Mouse (Mus musculus): ENCODE data around the gene Gm14412. TPM values are rescaled to one million over a fixed set of nuclear protein-coding genes. Genes with fewer than 3 reads are reported as not detected.
"Not testable (repeated sequence)": the region's sequence is repeated elsewhere in the genome, so short reads cannot be mapped to it uniquely, and the experiment has no call there.

Gene Gm14412
- 0.21 and 0.31 TPM in 2 replicates for polyA plus RNA-seq (2015; fragmentation: Nextera tagmentation; extraction: Ambion mirVana)

- WGBS: 84% methylated on average over 2 of the region's 2 CpGs
- H3K9me3 ChIP-seq; H3K27me3 ChIP-seq; H3K36me3 ChIP-seq; H3K4me1 ChIP-seq (replicated peaks); H3K4me2 ChIP-seq; H3K27ac ChIP-seq; H3K9ac ChIP-seq; ATAC-seq (ENCODE audit: low FRiP score); H3K4me3 ChIP-seq: not testable (repeated sequence)
Measured at GRCm38 (mm10) chr2:177324257-177324733, at the start of gene Gm14412. TSS of gene Gm14412 (minus strand) at chr2:177324307.

GRCm38 (mm10) chr2:177329661-177330292, 5.7 kb upstream of the Gm14412 start:
- not testable (repeated sequence) for H3K27ac ChIP-seq; H3K9me3 ChIP-seq; ATAC-seq (ENCODE audit: low FRiP score); H3K9ac ChIP-seq; H3K4me1 ChIP-seq (replicated peaks); H3K4me3 ChIP-seq; H3K36me3 ChIP-seq; H3K27me3 ChIP-seq; H3K4me2 ChIP-seq
- WGBS: 87% methylated on average over 4 of the region's 4 CpGs

GRCm38 (mm10) chr2:177321361-177321760, 2.7 kb downstream of the Gm14412 start:
- not testable (repeated sequence) for H3K27me3 ChIP-seq; H3K27ac ChIP-seq; H3K9ac ChIP-seq; H3K9me3 ChIP-seq; ATAC-seq (ENCODE audit: low FRiP score); H3K4me1 ChIP-seq (replicated peaks); H3K4me3 ChIP-seq; H3K4me2 ChIP-seq; H3K36me3 ChIP-seq

- not testable (repeated sequence) for H3K4me1 ChIP-seq (replicated peaks); H3K27ac ChIP-seq; H3K9ac ChIP-seq; H3K4me2 ChIP-seq; H3K9me3 ChIP-seq; H3K36me3 ChIP-seq; ATAC-seq (ENCODE audit: low FRiP score); H3K4me3 ChIP-seq; H3K27me3 ChIP-seq
- WGBS: 67% methylated on average over 2 of the region's 2 CpGs
Measured at GRCm38 (mm10) chr2:177320786-177321320, 3.3 kb downstream of the Gm14412 start.

- no peaks in the 10 kb centered on the region for H3K4me1 ChIP-seq (replicated peaks)
- H3K36me3 ChIP-seq: no peaks in the 10 kb centered on the region
- no peak overlapping the region for H3K27ac ChIP-seq
- H3K9ac ChIP-seq: no peak overlapping the region
- H3K4me2 ChIP-seq: no peak overlapping the region
- ATAC-seq (ENCODE audit: low FRiP score): no peak
- 82% methylated on average over 1 of the region's 1 CpGs for WGBS
- peaks cover 9% of the 10 kb centered on the region for H3K9me3 ChIP-seq
- H3K27me3 ChIP-seq: no peaks in the 10 kb centered on the region
- no peak overlapping the region for H3K4me3 ChIP-seq
Measured at GRCm38 (mm10) chr2:177318996-177319395, 5.1 kb downstream of the Gm14412 start.

GRCm38 (mm10) chr2:177309627-177310026, 14.5 kb downstream of the Gm14412 start:
- 86% methylated on average over 4 of the region's 4 CpGs for whole genome bisulfite sequencing
- H3K27me3 ChIP-seq; H3K9ac ChIP-seq; H3K36me3 ChIP-seq; H3K27ac ChIP-seq; H3K4me3 ChIP-seq; H3K9me3 ChIP-seq; ATAC-seq (ENCODE audit: low FRiP score); H3K4me1 ChIP-seq (replicated peaks); H3K4me2 ChIP-seq: not testable (repeated sequence)

- WGBS: no CpG with 5 or more reads among the region's 2 CpGs
- not testable (repeated sequence) for H3K9ac ChIP-seq; H3K4me3 ChIP-seq; H3K27ac ChIP-seq; H3K4me2 ChIP-seq; H3K9me3 ChIP-seq; H3K36me3 ChIP-seq; H3K27me3 ChIP-seq; ATAC-seq (ENCODE audit: low FRiP score); H3K4me1 ChIP-seq (replicated peaks)
Measured at GRCm38 (mm10) chr2:177304980-177305379, 19.1 kb downstream of the Gm14412 start.

GRCm38 (mm10) chr2:177283701-177284100, 40.4 kb downstream of the Gm14412 start:
- not testable (repeated sequence) for H3K4me1 ChIP-seq (replicated peaks); H3K27ac ChIP-seq; H3K9me3 ChIP-seq; H3K36me3 ChIP-seq; H3K4me3 ChIP-seq; ATAC-seq (ENCODE audit: low FRiP score); H3K9ac ChIP-seq; H3K27me3 ChIP-seq; H3K4me2 ChIP-seq
- WGBS: 25% methylated on average over 3 of the region's 3 CpGs

- H3K9ac ChIP-seq; H3K36me3 ChIP-seq; ATAC-seq (ENCODE audit: low FRiP score); H3K4me1 ChIP-seq (replicated peaks); H3K4me3 ChIP-seq; H3K4me2 ChIP-seq; H3K27ac ChIP-seq; H3K9me3 ChIP-seq; H3K27me3 ChIP-seq: not testable (repeated sequence)
- 85% methylated on average over 2 of the region's 2 CpGs for WGBS
Measured at GRCm38 (mm10) chr2:177277754-177278153, 46.4 kb downstream of the Gm14412 start.

- H3K9me3 ChIP-seq; H3K4me2 ChIP-seq; H3K9ac ChIP-seq; H3K36me3 ChIP-seq; H3K4me1 ChIP-seq (replicated peaks); H3K27me3 ChIP-seq; H3K27ac ChIP-seq; H3K4me3 ChIP-seq; ATAC-seq (ENCODE audit: low FRiP score): not testable (repeated sequence)
- 77% methylated on average over 2 of the region's 2 CpGs for WGBS
Measured at GRCm38 (mm10) chr2:177272237-177272636, 51.9 kb downstream of the Gm14412 start.

- H3K4me1 ChIP-seq (replicated peaks); H3K36me3 ChIP-seq; H3K27me3 ChIP-seq; H3K27ac ChIP-seq; H3K4me2 ChIP-seq; H3K4me3 ChIP-seq; H3K9ac ChIP-seq; ATAC-seq (ENCODE audit: low FRiP score); H3K9me3 ChIP-seq: not testable (repeated sequence)
- no CpG with 5 or more reads among the region's 2 CpGs for WGBS
Measured at GRCm38 (mm10) chr2:177266936-177267335, 57.2 kb downstream of the Gm14412 start, which contains the start of gene Gm14409. TSS of gene Gm14409 (minus strand) at chr2:177267036.

Data from hindbrain, embryonic 13.5 days (tissue).